Mouse (Mus musculus): ENCODE measurements around the gene Cobll1. TPM values are rescaled to one million over a fixed set of nuclear protein-coding genes. Genes with fewer than 3 reads are reported as not detected.
A peak's percentile ranks its signal among the peaks of the same experiment; 100 is the strongest.

Gene Cobll1
- polyA plus RNA-seq, 1 experiment = 10.7 TPM

DNA sequence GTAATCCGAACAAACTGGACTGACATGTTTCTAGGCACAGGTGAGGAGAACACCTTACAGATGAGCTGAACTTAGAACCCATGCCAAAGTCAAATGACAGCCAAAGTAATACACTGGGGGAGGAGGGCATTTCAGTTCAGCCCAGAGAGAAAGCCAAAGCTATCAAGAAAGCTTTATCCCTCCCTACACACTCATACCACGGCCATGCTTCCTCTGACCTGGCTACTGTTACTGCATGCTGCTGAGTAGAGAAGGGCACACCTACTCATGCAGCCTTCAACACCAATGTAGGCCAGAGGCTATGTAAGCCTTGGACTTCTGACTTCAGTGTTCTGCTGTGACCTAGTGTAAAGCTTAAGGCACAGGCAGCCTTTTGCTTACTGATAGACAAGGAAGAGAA lies 120.1 kb downstream of the Cobll1 start:
- DNase-seq = no peak
- Histone ChIP-seq H3K4me3 (replicated peaks; ENCODE audit: insufficient read depth, low read depth, low read length) (no peak overlapping the region), H3K27ac (ENCODE audit: insufficient read depth, low read length) (no peak overlapping the region), H3K4me1 (ENCODE audit: control insufficient read depth, insufficient read depth, low read length) (no peaks in the 10 kb centered on the region), H3K27me3 (ENCODE audit: control insufficient read depth, insufficient read depth, low read length) (no peaks in the 10 kb centered on the region)
- TF ChIP-seq CTCF (IDR thresholded peaks at IDR 0.05; ENCODE audit: borderline replicate concordance, insufficient read depth, low read depth, low read length) = no peak
- no peak for TF ChIP-seq POLR2A (IDR thresholded peaks at IDR 0.05; ENCODE audit: borderline replicate concordance, insufficient read depth, low read length)
- 91% methylated on average over 2 of the region's 2 CpGs for WGBS

- 90% methylated on average over 2 of the region's 2 CpGs for WGBS
- Histone ChIP-seq H3K4me3 (replicated peaks; ENCODE audit: insufficient read depth, low read depth, low read length) (no peak overlapping the region), H3K27me3 (ENCODE audit: control insufficient read depth, insufficient read depth, low read length) (no peaks in the 10 kb centered on the region), H3K27ac (ENCODE audit: insufficient read depth, low read length) (no peak overlapping the region), H3K4me1 (ENCODE audit: control insufficient read depth, insufficient read depth, low read length) (no peaks in the 10 kb centered on the region)
- no peak for TF ChIP-seq CTCF (IDR thresholded peaks at IDR 0.05; ENCODE audit: borderline replicate concordance, insufficient read depth, low read depth, low read length)
- no peak for TF ChIP-seq POLR2A (IDR thresholded peaks at IDR 0.05; ENCODE audit: borderline replicate concordance, insufficient read depth, low read length)
- no peak for DNase-seq
Observed at GRCm38 (mm10) chr2:65117859-65118258, 121.3 kb downstream of the Cobll1 start.

DNA sequence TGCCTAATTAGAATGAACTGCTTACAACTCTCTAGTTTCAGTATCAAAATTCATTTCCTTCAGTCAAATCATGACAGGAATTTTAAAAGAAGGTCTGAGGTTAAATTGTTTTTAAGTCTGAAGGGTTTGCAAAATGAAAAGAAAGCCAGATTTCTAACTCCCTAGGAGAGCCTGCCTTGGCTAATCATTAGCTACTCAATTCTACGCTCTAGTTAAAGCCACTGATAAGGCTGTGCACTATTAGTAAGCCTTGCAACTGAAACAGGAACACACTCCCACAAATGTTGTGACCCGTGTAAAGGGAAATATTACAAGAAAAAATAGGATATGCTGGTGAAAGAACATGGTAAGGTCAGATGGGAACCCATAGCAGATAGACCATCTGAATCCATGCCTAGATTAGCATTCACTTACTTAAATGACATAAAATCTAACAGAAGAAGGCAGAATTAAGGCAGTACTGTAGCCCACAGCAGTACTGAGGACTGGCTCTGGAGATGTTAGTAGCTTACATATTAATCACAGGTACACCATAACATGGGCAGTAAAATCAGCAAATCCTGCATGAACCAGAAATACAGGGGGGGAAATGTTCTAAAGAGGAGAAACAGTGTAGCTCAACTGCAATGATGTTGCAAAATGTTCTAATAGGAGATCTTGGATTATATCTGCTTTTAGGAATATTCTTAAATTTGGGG lies 122.6 kb downstream of the Cobll1 start:
- Histone ChIP-seq H3K4me3 (replicated peaks; ENCODE audit: insufficient read depth, low read depth, low read length) (no peak overlapping the region), H3K27me3 (ENCODE audit: control insufficient read depth, insufficient read depth, low read length) (no peaks in the 10 kb centered on the region), H3K4me1 (ENCODE audit: control insufficient read depth, insufficient read depth, low read length) (no peaks in the 10 kb centered on the region), H3K27ac (ENCODE audit: insufficient read depth, low read length) (no peak overlapping the region)
- TF ChIP-seq POLR2A (IDR thresholded peaks at IDR 0.05; ENCODE audit: borderline replicate concordance, insufficient read depth, low read length) (no peak), CTCF (IDR thresholded peaks at IDR 0.05; ENCODE audit: borderline replicate concordance, insufficient read depth, low read depth, low read length) (no peak)
- DNase-seq = no peak
- WGBS = 87% methylated on average over 2 of the region's 2 CpGs

GRCm38 (mm10) chr2:65113191-65113590 lies 126.0 kb downstream of the Cobll1 start:
- H3K4me1 ChIP-seq (ENCODE audit: control insufficient read depth, insufficient read depth, low read length) = no peaks in the 10 kb centered on the region
- DNase-seq = no peak
- WGBS = 81% methylated on average over 4 of the region's 4 CpGs
- H3K27ac ChIP-seq (ENCODE audit: insufficient read depth, low read length) = no peak overlapping the region
- H3K27me3 ChIP-seq (ENCODE audit: control insufficient read depth, insufficient read depth, low read length) = no peaks in the 10 kb centered on the region
- no peak overlapping the region for H3K4me3 ChIP-seq (replicated peaks; ENCODE audit: insufficient read depth, low read depth, low read length)
- TF ChIP-seq CTCF (IDR thresholded peaks at IDR 0.05; ENCODE audit: borderline replicate concordance, insufficient read depth, low read depth, low read length) (no peak), POLR2A (IDR thresholded peaks at IDR 0.05; ENCODE audit: borderline replicate concordance, insufficient read depth, low read length) (no peak)

DNA sequence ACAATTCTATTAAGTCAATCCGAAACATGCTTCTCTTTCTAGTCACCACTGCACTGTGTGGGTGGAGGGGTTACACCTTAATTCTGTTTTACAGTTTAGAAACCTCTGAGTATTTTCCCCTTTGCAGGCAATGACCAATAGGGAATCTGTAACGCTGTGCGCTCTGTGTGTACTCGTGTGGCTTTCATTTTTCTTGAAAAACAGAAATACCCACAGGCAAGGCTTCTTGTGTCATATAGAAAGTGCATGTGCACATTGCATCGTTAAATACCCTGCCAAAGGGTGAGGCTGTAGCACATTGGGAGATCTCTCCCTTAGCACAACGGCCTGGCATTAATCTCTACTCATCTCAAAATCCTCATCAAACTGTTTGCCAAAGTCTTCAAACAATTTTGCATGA lies 134.6 kb downstream of the Cobll1 start:
- H3K4me1 ChIP-seq (ENCODE audit: control insufficient read depth, insufficient read depth, low read length) = peaks cover 4% of the 10 kb centered on the region; the same call in 1 of the 2 replicates
- H3K27me3 ChIP-seq (ENCODE audit: control insufficient read depth, insufficient read depth, low read length) = no peaks in the 10 kb centered on the region
- TF ChIP-seq CTCF (IDR thresholded peaks at IDR 0.05; ENCODE audit: borderline replicate concordance, insufficient read depth, low read depth, low read length) = no peak
- no peak for TF ChIP-seq POLR2A (IDR thresholded peaks at IDR 0.05; ENCODE audit: borderline replicate concordance, insufficient read depth, low read length)
- DNase-seq = no peak
- no peak overlapping the region for H3K4me3 ChIP-seq (replicated peaks; ENCODE audit: insufficient read depth, low read depth, low read length)
- 95% methylated on average over 6 of the region's 6 CpGs for WGBS
- no peak overlapping the region for H3K27ac ChIP-seq (ENCODE audit: insufficient read depth, low read length)

DNA sequence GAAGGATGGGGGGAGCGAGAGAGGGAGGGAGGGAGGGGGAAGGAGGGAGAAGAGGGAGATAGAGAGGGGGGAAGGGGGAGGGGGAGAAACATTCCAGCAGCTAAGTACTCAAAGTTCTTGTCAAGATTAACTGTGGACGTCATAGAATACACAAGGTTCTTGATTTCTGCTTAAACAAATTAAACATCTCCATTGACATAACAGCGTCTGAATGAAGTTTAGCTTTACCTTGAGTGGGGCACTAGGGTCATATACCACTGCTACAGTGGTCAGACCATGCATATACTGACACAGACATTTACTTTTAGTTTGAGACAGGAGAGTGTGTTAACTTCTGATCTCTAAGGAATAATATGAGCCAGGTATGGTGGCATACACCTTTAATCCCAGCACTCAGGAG lies 135.4 kb downstream of the Cobll1 start:
- WGBS = 91% methylated on average over 3 of the region's 3 CpGs
- TF ChIP-seq CTCF (IDR thresholded peaks at IDR 0.05; ENCODE audit: borderline replicate concordance, insufficient read depth, low read depth, low read length) (no peak), POLR2A (IDR thresholded peaks at IDR 0.05; ENCODE audit: borderline replicate concordance, insufficient read depth, low read length) (no peak)
- no peak for DNase-seq
- Histone ChIP-seq H3K4me1 (ENCODE audit: control insufficient read depth, insufficient read depth, low read length) (peaks cover 4% of the 10 kb centered on the region; the same call in 1 of the 2 replicates), H3K27ac (ENCODE audit: insufficient read depth, low read length) (no peak overlapping the region), H3K27me3 (ENCODE audit: control insufficient read depth, insufficient read depth, low read length) (no peaks in the 10 kb centered on the region), H3K4me3 (replicated peaks; ENCODE audit: insufficient read depth, low read depth, low read length) (no peak overlapping the region)

- Histone ChIP-seq H3K4me3 (replicated peaks; ENCODE audit: insufficient read depth, low read depth, low read length) (no peak overlapping the region), H3K27me3 (ENCODE audit: control insufficient read depth, insufficient read depth, low read length) (no peaks in the 10 kb centered on the region), H3K4me1 (ENCODE audit: control insufficient read depth, insufficient read depth, low read length) (peaks cover 4% of the 10 kb centered on the region; the same call in 1 of the 2 replicates), H3K27ac (ENCODE audit: insufficient read depth, low read length) (no peak overlapping the region)
- TF ChIP-seq POLR2A (IDR thresholded peaks at IDR 0.05; ENCODE audit: borderline replicate concordance, insufficient read depth, low read length) = no peak
- TF ChIP-seq CTCF (IDR thresholded peaks at IDR 0.05; ENCODE audit: borderline replicate concordance, insufficient read depth, low read depth, low read length) = no peak
- WGBS = 94% methylated on average over 2 of the region's 2 CpGs
- no peak for DNase-seq
Observed at GRCm38 (mm10) chr2:65101388-65101787, 137.8 kb downstream of the Cobll1 start.

GRCm38 (mm10) chr2:65100001-65100400 lies 139.2 kb downstream of the Cobll1 start:
- Histone ChIP-seq H3K4me3 (replicated peaks; ENCODE audit: insufficient read depth, low read depth, low read length) (no peak overlapping the region), H3K27me3 (ENCODE audit: control insufficient read depth, insufficient read depth, low read length) (no peaks in the 10 kb centered on the region), H3K27ac (ENCODE audit: insufficient read depth, low read length) (no peak overlapping the region), H3K4me1 (ENCODE audit: control insufficient read depth, insufficient read depth, low read length) (peaks cover 4% of the 10 kb centered on the region; the same call in 1 of the 2 replicates)
- no peak for TF ChIP-seq CTCF (IDR thresholded peaks at IDR 0.05; ENCODE audit: borderline replicate concordance, insufficient read depth, low read depth, low read length)
- TF ChIP-seq POLR2A (IDR thresholded peaks at IDR 0.05; ENCODE audit: borderline replicate concordance, insufficient read depth, low read length) = no peak
- DNase-seq = peak; percentile 61 to 89
- 6% methylated on average over 1 of the region's 1 CpGs for WGBS
